ENCODE assay signal across 8 mouse cellular contexts in the genomic region with DNA sequence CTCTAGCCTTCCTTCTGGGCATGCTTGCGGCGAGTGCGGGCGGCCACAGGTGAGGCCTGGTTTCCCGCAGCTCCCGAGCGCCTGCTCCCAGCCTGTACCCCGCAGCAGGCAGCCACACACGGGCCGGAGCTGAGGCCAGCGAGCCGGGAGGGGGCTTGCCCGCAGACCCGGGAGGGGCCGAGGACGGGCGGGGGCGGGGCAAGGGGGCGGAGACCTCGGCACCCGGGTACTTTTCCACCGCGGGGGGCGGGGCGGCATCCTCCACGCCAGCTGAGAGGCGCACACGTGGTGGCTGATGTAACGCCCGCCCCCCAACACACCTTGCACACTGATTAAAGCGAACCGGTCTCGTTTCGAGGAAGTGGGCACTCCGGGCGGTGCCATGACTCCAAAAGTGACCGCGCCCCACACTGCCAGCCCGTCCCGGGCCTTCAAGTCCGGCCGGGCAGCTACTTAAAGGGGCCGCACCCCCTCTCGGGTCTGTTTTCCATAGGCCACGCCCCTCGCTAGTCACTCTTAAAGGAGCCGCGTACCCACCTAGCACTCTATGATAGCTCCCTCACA. TPM values are rescaled to one million over a fixed set of nuclear protein-coding genes. Genes with fewer than 3 reads are reported as not detected.
DNase-seq lines count a peak whose midpoint lies in the region; ATAC-seq and TF ChIP-seq lines count a peak whose summit lies in the region.

No protein-coding gene starts in this region.

- no peak; the same call in 1 of the 2 replicates for TF ChIP-seq EP300 in lung, postnatal 0 days (IDR thresholded peaks at IDR 0.05)

- TF ChIP-seq CTCF in lung, postnatal 0 days (IDR thresholded peaks at IDR 0.05), result no peak

- WGBS in hindbrain, embryonic 10.5 days, result under 1% methylated on average over 48 of the region's 48 CpGs
- WGBS in lung, postnatal 0 days, result 4% methylated on average over 37 of the region's 48 CpGs

- DNase-seq in Muller cell, postnatal 12 days (ENCODE audit: inconsistent ontology term), result peak; percentile 93
- peak; percentile 92 for DNase-seq in cerebellum, adult 9-10 months
- DNase-seq in hindbrain, embryonic 10.5 days (ENCODE audit: low spot score), result peak; percentile 90
- DNase-seq in layer of hippocampus, postnatal 10 days (ENCODE audit: low spot score in 2 of 2), result peak; percentile 88 to 93
- peak; percentile 97 for DNase-seq in lung, postnatal 0 days (ENCODE audit: low spot score)
- peak; percentile 79 for DNase-seq in ovary, postnatal 10 days (ENCODE audit: low spot score)
- peak; percentile 82 for DNase-seq in thymus, postnatal 0 days (ENCODE audit: low spot score)

- H3K9me3 ChIP-seq in hindbrain, embryonic 10.5 days, result no peaks in the 10 kb centered on the region
- H3K9me3 ChIP-seq in lung, postnatal 0 days (ENCODE audit: low read length), result no peaks in the 10 kb centered on the region

- peak; percentile 66 for ATAC-seq in frontal cortex, adult (ENCODE audit: low TSS enrichment)
- ATAC-seq in lung, postnatal 0 days, result peak; percentile 87

- H3K27ac ChIP-seq in hindbrain, embryonic 10.5 days, result peak overlapping the region; percentile 89
- peak overlapping the region; percentile 89 for H3K27ac ChIP-seq in lung, postnatal 0 days (ENCODE audit: low read length)

- peaks cover 28% of the 10 kb centered on the region for H3K27me3 ChIP-seq in hindbrain, embryonic 10.5 days (ENCODE audit: insufficient read depth, poor library complexity, severe bottlenecking)
- no peaks in the 10 kb centered on the region for H3K27me3 ChIP-seq in lung, postnatal 0 days (replicated peaks; ENCODE audit: insufficient read depth, low read length)

- no peaks in the 10 kb centered on the region for H3K36me3 ChIP-seq in hindbrain, embryonic 10.5 days
- H3K36me3 ChIP-seq in lung, postnatal 0 days (ENCODE audit: insufficient read depth, low read length), result no peaks in the 10 kb centered on the region

- peak overlapping the region; percentile 99 for H3K4me2 ChIP-seq in lung, postnatal 0 days (replicated peaks; ENCODE audit: low read depth, low read length)

- H3K9ac ChIP-seq in lung, postnatal 0 days (replicated peaks; ENCODE audit: low read depth), result peak overlapping the region; percentile 76

- peak overlapping the region; percentile 86 for H3K4me3 ChIP-seq in hindbrain, embryonic 10.5 days
- peak overlapping the region; percentile 79 for H3K4me3 ChIP-seq in lung, postnatal 0 days (ENCODE audit: low read depth, low read length)

- H3K4me1 ChIP-seq in hindbrain, embryonic 10.5 days (replicated peaks), result peaks cover 24% of the 10 kb centered on the region
- H3K4me1 ChIP-seq in lung, postnatal 0 days (ENCODE audit: insufficient read depth, low read depth, low read length), result peaks cover 20% of the 10 kb centered on the region

RNA-seq across cellular contexts. Expression of a gene that starts 2.0 kb away (rescaled TPM):
- 7.2 and 7.3 TPM in 2 replicates for polyA plus RNA-seq in hindbrain, embryonic 10.5 days (2016; fragmentation: Nextera tagmentation; extraction: Ambion mirVana)
- 10 to 100 TPM; 33.5 to 33.7 TPM for total RNA-seq in layer of hippocampus, postnatal 10 days (2021)
- polyA plus RNA-seq in lung, postnatal 0 days (2015; fragmentation: Nextera tagmentation; extraction: Ambion mirVana), result 17.3 and 19.1 TPM in 2 replicates
- polyA plus RNA-seq in thymus, postnatal 0 days (2015; fragmentation: Nextera tagmentation; extraction: Ambion mirVana), result 1.4 and 2.6 TPM in 2 replicates

RNA-seq across cellular contexts. Expression of a gene that starts 36.1 kb away (rescaled TPM):
- polyA plus RNA-seq in hindbrain, embryonic 10.5 days (2016; fragmentation: Nextera tagmentation; extraction: Ambion mirVana), result 2.0 and 2.4 TPM in 2 replicates
- 1 to 10 TPM; 1.8 to 2.0 TPM for total RNA-seq in layer of hippocampus, postnatal 10 days (2021)
- 4.5 TPM in 2 replicates for polyA plus RNA-seq in lung, postnatal 0 days (2015; fragmentation: Nextera tagmentation; extraction: Ambion mirVana)
- polyA plus RNA-seq in thymus, postnatal 0 days (2015; fragmentation: Nextera tagmentation; extraction: Ambion mirVana), result 0.08 and 0.33 TPM in 2 replicates

RNA-seq across cellular contexts. Expression of a gene that starts 47.0 kb away (rescaled TPM):
- 22.7 and 31.7 TPM in 2 replicates for polyA plus RNA-seq in hindbrain, embryonic 10.5 days (2016; fragmentation: Nextera tagmentation; extraction: Ambion mirVana)
- 100 to 1,000 TPM; 122 to 125 TPM for total RNA-seq in layer of hippocampus, postnatal 10 days (2021)
- 7.2 and 7.7 TPM in 2 replicates for polyA plus RNA-seq in lung, postnatal 0 days (2015; fragmentation: Nextera tagmentation; extraction: Ambion mirVana)
- polyA plus RNA-seq in thymus, postnatal 0 days (2015; fragmentation: Nextera tagmentation; extraction: Ambion mirVana), result 1.3 and 1.7 TPM in 2 replicates

RNA-seq across cellular contexts. Expression of a gene that starts 50.8 kb away (rescaled TPM):
- 208 and 263 TPM in 2 replicates for polyA plus RNA-seq in hindbrain, embryonic 10.5 days (2016; fragmentation: Nextera tagmentation; extraction: Ambion mirVana)
- total RNA-seq in layer of hippocampus, postnatal 10 days (2021), result 100 to 1,000 TPM; 386 to 393 TPM
- 346 TPM in 2 replicates for polyA plus RNA-seq in lung, postnatal 0 days (2015; fragmentation: Nextera tagmentation; extraction: Ambion mirVana)
- 215 TPM in 2 replicates for polyA plus RNA-seq in thymus, postnatal 0 days (2015; fragmentation: Nextera tagmentation; extraction: Ambion mirVana)

RNA-seq across cellular contexts. Expression of a gene that starts 55.5 kb away (rescaled TPM):
- polyA plus RNA-seq in hindbrain, embryonic 10.5 days (2016; fragmentation: Nextera tagmentation; extraction: Ambion mirVana), result 27.1 and 27.5 TPM in 2 replicates
- 10 to 100 TPM in 1 of 2 experiments, 1 to 10 TPM in 1; 9.6 to 10.6 TPM for total RNA-seq in layer of hippocampus, postnatal 10 days (2021)
- polyA plus RNA-seq in lung, postnatal 0 days (2015; fragmentation: Nextera tagmentation; extraction: Ambion mirVana), result 7.8 and 8.6 TPM in 2 replicates
- polyA plus RNA-seq in thymus, postnatal 0 days (2015; fragmentation: Nextera tagmentation; extraction: Ambion mirVana), result 20.4 and 22.5 TPM in 2 replicates

Comparison
In these comparisons a context has a peak if more than half of its experiments do, and no peak if none do; other contexts are left out.
1. Peak in every context shown above with its lines: DNase-seq, ATAC-seq, H3K4me3 ChIP-seq and H3K27ac ChIP-seq.